Mouse (Mus musculus) hindbrain, postnatal 0 days (tissue): ENCODE measurements at regions not wholly inside any gene's neighbourhood (a gene's known extent, or its start where the extent isn't known, plus 50 kb on each side); places are given as distances from the start of the nearest gene placed in this dataset.

Experiments
- ATAC-seq: fragments of 200-750 bp; cut with Nextera tagmentation; 2 replicates; pipeline ENCODE4 v1.8.0; 2017; ENCODE audit warnings: mild to moderate bottlenecking, moderate TSS enrichment, moderate library complexity
- DNase-seq: peaks from one replicate; pipeline ENCODE4 v3.0.0-alpha.2; 2015; ENCODE audit warnings: low spot score
- H3K27ac ChIP-seq: fragments of 300-500 bp; sonication (generic); 2 replicates; pipeline ENCODE4 v1.5.1; 2014; ENCODE audit warnings: mild to moderate bottlenecking
- H3K27me3 ChIP-seq: fragments of 300-500 bp; sonication (generic); 2 replicates; pipeline ENCODE4 v1.6.1; 2014; ENCODE audit warnings: low read length, mixed read lengths; ENCODE audit not compliant: insufficient read depth
- H3K36me3 ChIP-seq: fragments of 300-500 bp; sonication (generic); 2 replicates; pipeline ENCODE4 v1.6.1; 2014; ENCODE audit warnings: low read length, mixed read lengths; ENCODE audit not compliant: insufficient read depth
- H3K4me1 ChIP-seq: fragments of 300-500 bp; sonication (generic); 2 replicates; pipeline ENCODE4 v1.6.1; 2014; ENCODE audit warnings: antibody characterized with exemption, low read length, mixed read lengths; ENCODE audit not compliant: insufficient read depth
- H3K4me2 ChIP-seq: fragments of 300-500 bp; sonication (generic); 2 replicates; pipeline ENCODE4 v1.6.1; 2014; ENCODE audit warnings: low read depth, mild to moderate bottlenecking, low read length, moderate library complexity, mixed read lengths
- H3K4me3 ChIP-seq: fragments of 300-500 bp; sonication (generic); 2 replicates; pipeline ENCODE4 v1.5.1; 2014; ENCODE audit warnings: low read length
- H3K9ac ChIP-seq: fragments of 300-500 bp; sonication (generic); replicated peaks from 2 replicates; pipeline ENCODE4 v1.6.1; 2014; ENCODE audit warnings: mild to moderate bottlenecking, low read length, moderate library complexity, mixed read lengths
- H3K9me3 ChIP-seq: fragments of 300-500 bp; sonication (generic); 2 replicates; pipeline ENCODE4 v1.6.1; 2016; ENCODE audit warnings: low read length, mixed read lengths
- CTCF ChIP-seq: IDR thresholded peaks from 2 replicates; pipeline ENCODE4 v1.5.1; 2016; ENCODE audit warnings: antibody characterized with exemption, control low read depth, low read depth
- WGBS: fragments of 180-500 bp; shearing (Covaris S2); extraction: QIAGEN DNeasy Blood & Tissue Kit; methylation state at CpG from one replicate; pipeline ENCODE4 v1.1.7; 2014; 5-methylcytosine and 5-hydroxymethylcytosine counted together

DNA sequence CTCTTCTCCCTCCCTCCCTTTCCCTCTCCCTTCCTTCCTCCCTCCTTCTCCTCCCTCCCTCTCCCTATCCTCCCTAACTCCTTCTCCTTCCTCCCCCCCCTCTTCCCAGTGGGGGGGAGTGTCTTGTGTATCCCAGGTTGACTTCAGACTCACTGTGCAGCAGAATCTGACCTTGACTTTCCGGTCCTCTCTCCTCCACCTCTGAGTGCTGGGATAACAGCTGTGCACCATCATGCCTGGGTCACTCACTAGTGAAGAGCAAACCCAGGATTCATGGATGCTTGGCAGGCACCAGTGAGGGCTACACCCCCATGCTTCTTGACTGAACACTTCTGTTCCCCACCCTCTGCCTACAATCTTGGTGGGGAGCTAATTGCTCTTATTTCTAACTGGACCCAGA lies 56.2 kb upstream of the Zfp644 start:
- H3K4me3 ChIP-seq: no peak overlapping the region
- no peaks in the 10 kb centered on the region for H3K9me3 ChIP-seq
- H3K27me3 ChIP-seq: peaks cover 7% of the 10 kb centered on the region; the same call in 1 of the 2 replicates
- no peak for ATAC-seq
- no peaks in the 10 kb centered on the region for H3K4me1 ChIP-seq
- no peak overlapping the region for H3K4me2 ChIP-seq
- TF ChIP-seq CTCF: no peak
- no peak for DNase-seq
- no peak overlapping the region for H3K9ac ChIP-seq
- 79% methylated on average over 1 of the region's 1 CpGs for WGBS
- H3K27ac ChIP-seq: no peak overlapping the region
- H3K36me3 ChIP-seq: no peaks in the 10 kb centered on the region

DNA sequence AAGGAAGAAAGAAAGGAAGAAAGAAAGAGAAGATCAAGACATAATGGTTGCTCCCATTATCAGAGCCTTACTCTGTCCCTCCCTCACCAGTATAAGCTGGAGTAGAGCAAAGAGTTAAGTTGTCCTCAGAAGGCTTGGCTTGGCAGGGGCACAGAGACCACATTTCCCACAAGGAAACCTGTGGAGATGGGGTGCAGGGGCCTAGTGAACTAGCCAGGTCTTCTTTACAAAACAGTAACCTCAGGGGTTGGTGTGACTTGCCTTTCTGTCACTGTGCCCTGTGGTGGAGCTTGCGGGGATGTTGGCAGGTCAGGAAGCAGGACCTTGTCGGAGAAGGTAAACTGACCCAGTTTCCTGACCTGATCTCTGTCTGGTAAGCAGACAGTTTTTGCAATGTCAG lies 53.1 kb upstream of the Zfp644 start:
- no peak overlapping the region for H3K9ac ChIP-seq
- H3K27me3 ChIP-seq: no peaks in the 10 kb centered on the region
- DNase-seq (no peak), ATAC-seq (no peak)
- no peaks in the 10 kb centered on the region for H3K4me1 ChIP-seq
- H3K9me3 ChIP-seq: no peaks in the 10 kb centered on the region
- H3K4me2 ChIP-seq: no peak overlapping the region
- H3K36me3 ChIP-seq: no peaks in the 10 kb centered on the region
- 92% methylated on average over 2 of the region's 2 CpGs for WGBS
- no peak overlapping the region for H3K4me3 ChIP-seq
- TF ChIP-seq CTCF: no peak
- H3K27ac ChIP-seq: no peak overlapping the region

DNA sequence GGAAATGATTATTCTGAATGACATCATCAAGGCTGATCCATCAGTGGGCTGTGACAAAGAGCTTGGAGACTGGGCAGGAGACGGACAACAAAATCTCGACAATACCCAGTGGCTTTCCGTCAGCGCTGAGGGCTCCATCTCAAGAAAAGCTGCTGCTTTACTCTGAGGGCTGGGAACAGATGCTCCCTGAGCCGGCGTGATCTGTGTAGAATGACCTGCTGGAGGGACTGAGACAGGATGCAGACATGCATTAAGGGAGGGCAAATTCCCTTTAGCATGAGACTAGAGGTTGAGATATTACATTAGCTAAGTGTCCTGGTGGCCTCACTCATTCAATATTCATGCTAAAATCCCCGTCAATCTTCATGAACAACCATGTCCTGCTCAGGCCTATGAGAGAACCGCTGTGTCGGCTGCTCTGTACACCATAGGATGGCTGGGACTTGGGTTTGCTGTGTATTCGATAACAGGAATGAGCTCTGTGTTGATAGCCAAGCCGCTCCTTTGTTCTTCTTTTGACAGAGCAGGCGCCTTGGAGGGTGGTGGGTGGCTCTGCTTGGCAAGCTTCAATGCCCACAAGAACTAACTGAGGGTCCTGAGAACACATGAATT lies 51.5 kb upstream of the Zfp644 start:
- DNase-seq: no peak
- TF ChIP-seq CTCF: no peak
- H3K36me3 ChIP-seq: no peaks in the 10 kb centered on the region
- no peak overlapping the region for H3K4me3 ChIP-seq
- 44% methylated on average over 12 of the region's 12 CpGs for WGBS
- H3K4me1 ChIP-seq: no peaks in the 10 kb centered on the region
- H3K4me2 ChIP-seq: no peak overlapping the region
- H3K27ac ChIP-seq: no peak overlapping the region
- no peak for ATAC-seq
- H3K9ac ChIP-seq: no peak overlapping the region
- no peaks in the 10 kb centered on the region for H3K9me3 ChIP-seq
- no peaks in the 10 kb centered on the region for H3K27me3 ChIP-seq
